Mouse (Mus musculus) hematopoietic stem cell, adult 5-6 weeks (primary cell): ENCODE results near the gene Asap3. TPM values are rescaled to one million over a fixed set of nuclear protein-coding genes. Genes with fewer than 3 reads are reported as not detected.

Experiments used
- ATAC-seq, 2 experiments: fragments of 125-278 bp in 1 of 2; replicated peaks in 1 of 2; 2 replicates each; pipeline ENCODE4 v1.8.0; 2016 to 2017; ENCODE audit warnings: inconsistent platforms in 2 of 2, mild to moderate bottlenecking in 2 of 2, moderate number of reproducible peaks in 2 of 2, low read depth in 1 of 2, moderate TSS enrichment in 1 of 2; ENCODE audit not compliant: low FRiP score in 2 of 2, poor library complexity in 2 of 2, severe bottlenecking in 2 of 2, insufficient read depth in 1 of 2, low TSS enrichment in 1 of 2
- total RNA-seq: library from RNA; stranded (forward); fragments of 172-1452, 232-1000 nt; gene quantifications from 2 replicates; pipeline ENCODE4 v1.2.3, GENCODE M21; 2017

Asap3 gene
- total RNA-seq, 1 experiment from 2014 or later = 0.25 TPM

GRCm38 (mm10) chr4:136178475-136178921, 27.7 kb upstream of the Asap3 start:
- no peak for ATAC-seq

- ATAC-seq = no peak
Measured at GRCm38 (mm10) chr4:136179456-136179855, 26.7 kb upstream of the Asap3 start.

- ATAC-seq = peak; percentile 30 to 50; a peak in 3 of 4 replicates
Measured at GRCm38 (mm10) chr4:136179998-136180397, 26.2 kb upstream of the Asap3 start.

- ATAC-seq = no peak
Measured at GRCm38 (mm10) chr4:136180408-136181330, 25.5 kb upstream of the Asap3 start.

- no peak for ATAC-seq
Measured at GRCm38 (mm10) chr4:136181367-136181766, 24.8 kb upstream of the Asap3 start.

GRCm38 (mm10) chr4:136185375-136185774, 20.8 kb upstream of the Asap3 start:
- peak; percentile 55 to 83; a peak in 3 of 4 replicates for ATAC-seq

GRCm38 (mm10) chr4:136186315-136186714, 19.9 kb upstream of the Asap3 start:
- no peak for ATAC-seq

- no peak for ATAC-seq
Measured at GRCm38 (mm10) chr4:136186739-136187472, 19.3 kb upstream of the Asap3 start.

- ATAC-seq = no peak
Measured at GRCm38 (mm10) chr4:136188973-136189737, 17.0 kb upstream of the Asap3 start.

GRCm38 (mm10) chr4:136189912-136190311, 16.3 kb upstream of the Asap3 start:
- ATAC-seq = peak; percentile 40 to 69

GRCm38 (mm10) chr4:136193571-136193970, 12.6 kb upstream of the Asap3 start:
- ATAC-seq = no peak

- no peak for ATAC-seq
Measured at GRCm38 (mm10) chr4:136195029-136195428, 11.1 kb upstream of the Asap3 start.

GRCm38 (mm10) chr4:136195629-136196028, 10.5 kb upstream of the Asap3 start:
- ATAC-seq = no peak

- ATAC-seq = no peak
Measured at GRCm38 (mm10) chr4:136196201-136196600, 10.0 kb upstream of the Asap3 start.

- ATAC-seq = no peak
Measured at GRCm38 (mm10) chr4:136198846-136199245, 7.3 kb upstream of the Asap3 start.

GRCm38 (mm10) chr4:136199562-136200292, 6.4 kb upstream of the Asap3 start:
- peak; percentile 54 to 72 for ATAC-seq

GRCm38 (mm10) chr4:136202509-136202908, 3.7 kb upstream of the Asap3 start:
- ATAC-seq = peak in 1 of 2 experiments; percentile 34; a peak in 1 of 4 replicates
